Mouse (Mus musculus) forelimb bud, embryonic 11.5 days (tissue): Measurements from ENCODE around the gene Olfr133.
"Not testable (repeated sequence)": the region's sequence is repeated elsewhere in the genome, so short reads cannot be mapped to it uniquely, and the experiment has no call there.

Source experiments
- DNase-seq: peaks from one replicate; pipeline ENCODE4 v3.0.0-alpha.2; 2012; ENCODE audit warnings: low read depth, low spot score

The Olfr133 gene

DNA sequence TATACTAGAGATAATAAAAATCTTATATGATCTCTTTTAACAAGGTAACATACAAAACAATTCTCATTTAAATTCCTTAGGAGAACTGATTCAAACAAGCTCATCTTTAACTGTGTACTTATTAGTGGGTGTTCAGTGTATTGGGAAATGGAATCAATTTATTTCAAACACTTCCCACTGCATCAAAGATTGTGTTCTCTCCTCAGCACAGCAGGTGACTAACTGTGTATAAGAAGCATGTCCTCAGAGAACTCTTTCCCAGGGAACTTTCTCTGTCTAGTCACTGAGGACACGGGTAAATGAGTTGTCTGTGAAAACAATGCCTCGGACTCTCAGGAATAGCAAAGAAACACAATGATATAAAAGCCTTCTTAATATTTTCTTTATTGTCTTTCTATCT is at the start of gene Olfr133:
TSS of gene Olfr133 (plus strand) at position 301 of the 400 bp plus-strand sequence.
- DNase-seq: no peak

- DNase-seq: not testable (repeated sequence)
Observed at GRCm38 (mm10) chr17:38124199-38124598, 20.9 kb upstream of the Olfr133 start.

- DNase-seq: not testable (repeated sequence)
Observed at GRCm38 (mm10) chr17:38125371-38125770, 19.7 kb upstream of the Olfr133 start.

DNA sequence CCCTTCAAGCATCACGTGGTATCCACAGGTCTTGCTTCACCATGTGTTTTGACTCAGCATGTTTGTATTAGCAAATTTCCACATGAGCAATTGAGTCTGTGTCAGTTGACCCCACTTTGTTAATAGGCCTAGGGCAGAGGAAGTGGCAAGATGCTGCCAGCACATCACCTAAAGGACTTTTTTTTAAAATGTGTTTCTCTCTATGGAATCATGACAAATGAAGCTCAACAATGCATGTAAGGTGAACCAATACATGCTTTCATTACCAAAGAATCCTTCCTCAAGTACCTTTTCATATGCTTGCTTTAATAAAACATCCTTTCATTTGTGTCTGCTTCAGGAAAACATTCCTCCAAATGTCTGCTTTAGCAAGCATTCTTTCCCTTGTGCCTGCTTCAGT is 10.7 kb upstream of the Olfr133 start, which contains the start of gene Olfr132:
TSS of gene Olfr132 (minus strand) at position 101 of the 400 bp plus-strand sequence.
- no peak for DNase-seq

- DNase-seq: no peak
Observed at GRCm38 (mm10) chr17:38171088-38171487, 26.0 kb downstream of the Olfr133 start, which contains the start of gene Olfr134. Olfr134 (plus strand) TSS chr17:38171388.
